15 mouse cellular contexts compared by ENCODE assay signal in the genomic region with DNA sequence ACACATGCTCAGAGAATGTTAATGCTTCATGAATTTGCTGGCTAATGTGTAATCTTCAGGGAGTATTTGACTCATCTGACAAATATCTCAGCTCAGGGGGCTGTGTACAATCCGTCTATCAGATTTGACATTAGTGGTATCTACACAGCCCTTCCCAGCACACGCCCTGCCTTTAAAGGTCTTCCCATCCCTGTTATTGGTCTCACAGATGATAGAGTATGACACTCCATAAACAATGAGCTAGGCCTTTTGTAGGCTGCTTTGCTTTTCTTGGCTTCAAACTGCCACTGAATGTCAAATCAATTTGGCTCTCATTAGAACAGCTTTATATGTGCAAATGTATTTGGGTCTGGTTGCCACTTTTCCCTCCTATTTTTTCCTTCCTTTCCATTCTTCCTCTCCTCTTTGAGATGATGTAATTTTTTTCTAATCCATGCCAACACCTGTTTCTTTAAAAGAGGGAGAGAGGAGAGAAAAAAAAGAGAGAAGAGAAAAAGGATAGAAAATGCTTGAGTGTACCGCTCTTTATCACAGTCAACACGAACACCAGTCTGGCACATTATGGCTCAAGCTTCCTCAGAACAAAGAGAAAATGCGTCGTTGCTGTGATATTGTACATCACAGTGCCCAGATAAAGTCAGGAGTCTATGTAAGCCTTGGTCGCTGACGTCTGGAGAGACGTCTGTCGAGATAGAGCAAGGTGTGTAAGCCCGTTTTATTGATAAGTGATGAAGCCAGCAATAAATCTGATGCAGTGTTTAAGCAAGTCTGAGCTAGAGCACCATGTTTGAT.
DNase-seq lines count a peak whose midpoint lies in the region; ATAC-seq lines count a peak whose summit lies in the region.
"Had no signal": no experiment of that assay in that cellular context is flagged by ENCODE, and none has a peak within 500 bp of the region (broad histone marks: within the 10 kb centered on the region; RNA-seq: fewer than 3 reads in every experiment).

No protein-coding gene starts in this region.

- H3K4me1 ChIP-seq in forebrain, embryonic 13.5 days: peaks cover 17% of the 10 kb centered on the region
- no peaks in the 10 kb centered on the region for H3K4me1 ChIP-seq in forebrain, embryonic 10.5 days
- H3K4me1 ChIP-seq in midbrain, embryonic 14.5 days (ENCODE audit: control insufficient read depth, insufficient read depth, low read length): no peaks in the 10 kb centered on the region
- no peaks in the 10 kb centered on the region for H3K4me1 ChIP-seq in midbrain, embryonic 13.5 days (replicated peaks)
- H3K4me1 ChIP-seq: heart, embryonic 15.5 days; hindbrain, embryonic 10.5 days; midbrain, embryonic 12.5 days had no signal

- no peak overlapping the region for H3K4me3 ChIP-seq in forebrain, embryonic 13.5 days
- H3K4me3 ChIP-seq in forebrain, embryonic 10.5 days: no peak overlapping the region
- no peak overlapping the region for H3K4me3 ChIP-seq in midbrain, embryonic 14.5 days (replicated peaks; ENCODE audit: low read depth, low read length)
- H3K4me3 ChIP-seq in midbrain, embryonic 13.5 days (replicated peaks): no peak overlapping the region
- H3K4me3 ChIP-seq: heart, embryonic 15.5 days; hindbrain, embryonic 10.5 days; midbrain, embryonic 12.5 days had no signal

- H3K27ac ChIP-seq in forebrain, embryonic 13.5 days: peak overlapping the region; percentile 65
- H3K27ac ChIP-seq in forebrain, embryonic 10.5 days: no peak overlapping the region
- no peak overlapping the region for H3K27ac ChIP-seq in midbrain, embryonic 14.5 days (replicated peaks; ENCODE audit: low read depth, low read length)
- H3K27ac ChIP-seq in midbrain, embryonic 13.5 days: no peak overlapping the region
- H3K27ac ChIP-seq: heart, embryonic 15.5 days; hindbrain, embryonic 10.5 days; midbrain, embryonic 12.5 days had no signal

- H3K36me3 ChIP-seq in forebrain, embryonic 13.5 days (ENCODE audit: poor library complexity, severe bottlenecking): no peaks in the 10 kb centered on the region
- H3K36me3 ChIP-seq in forebrain, embryonic 10.5 days (replicated peaks): no peaks in the 10 kb centered on the region
- no peaks in the 10 kb centered on the region for H3K36me3 ChIP-seq in midbrain, embryonic 14.5 days (ENCODE audit: control insufficient read depth, insufficient read depth, low read length)
- H3K36me3 ChIP-seq in midbrain, embryonic 13.5 days: no peaks in the 10 kb centered on the region
- H3K36me3 ChIP-seq: heart, embryonic 15.5 days; hindbrain, embryonic 10.5 days; midbrain, embryonic 12.5 days had no signal

- WGBS in forebrain, embryonic 13.5 days: 72% methylated on average over 11 of the region's 11 CpGs
- WGBS in forebrain, embryonic 10.5 days: 91% methylated on average over 11 of the region's 11 CpGs
- 69% methylated on average over 11 of the region's 11 CpGs for WGBS in midbrain, embryonic 14.5 days
- WGBS in midbrain, embryonic 13.5 days: 79% methylated on average over 11 of the region's 11 CpGs

- H3K9ac ChIP-seq in forebrain, embryonic 13.5 days: no peak overlapping the region
- H3K9ac ChIP-seq in midbrain, embryonic 14.5 days (replicated peaks; ENCODE audit: low read length): no peak overlapping the region
- H3K9ac ChIP-seq in midbrain, embryonic 13.5 days (replicated peaks): no peak overlapping the region
- H3K9ac ChIP-seq: heart, embryonic 15.5 days; lung, embryonic 14.5 days; midbrain, embryonic 12.5 days had no signal

- no peak for DNase-seq in forebrain, embryonic 10.5 days (ENCODE audit: extremely low spot score, low spot score)
- DNase-seq in midbrain, embryonic 14.5 days: peak; percentile 18
- peak; percentile 25 for DNase-seq in fibroblast of lung, adult 2 months (ENCODE audit: low read depth)
- no peak for DNase-seq in yolk sac, embryonic 10.5 days (ENCODE audit: low spot score)
- no peak for DNase-seq in adrenal gland, postnatal 25 days
- DNase-seq: left cerebral cortex, postnatal 4 days; lung, embryonic 14.5 days; right cerebral cortex, postnatal 14 days; thymus, postnatal 14 days had no signal

- no peaks in the 10 kb centered on the region for H3K9me3 ChIP-seq in forebrain, embryonic 13.5 days (replicated peaks)
- no peaks in the 10 kb centered on the region for H3K9me3 ChIP-seq in forebrain, embryonic 10.5 days
- no peaks in the 10 kb centered on the region for H3K9me3 ChIP-seq in midbrain, embryonic 14.5 days (ENCODE audit: control insufficient read depth, low read length)
- H3K9me3 ChIP-seq in midbrain, embryonic 13.5 days: no peaks in the 10 kb centered on the region
- H3K9me3 ChIP-seq: heart, embryonic 15.5 days; hindbrain, embryonic 10.5 days; midbrain, embryonic 12.5 days had no signal

- H3K27me3 ChIP-seq in forebrain, embryonic 13.5 days: no peaks in the 10 kb centered on the region
- no peaks in the 10 kb centered on the region for H3K27me3 ChIP-seq in forebrain, embryonic 10.5 days (ENCODE audit: poor library complexity, severe bottlenecking)
- H3K27me3 ChIP-seq in midbrain, embryonic 14.5 days (ENCODE audit: control insufficient read depth, insufficient read depth, low read length): no peaks in the 10 kb centered on the region
- no peaks in the 10 kb centered on the region for H3K27me3 ChIP-seq in midbrain, embryonic 13.5 days
- H3K27me3 ChIP-seq: heart, embryonic 15.5 days; midbrain, embryonic 12.5 days had no signal

- peak; percentile 75 for ATAC-seq in forebrain, embryonic 13.5 days
- ATAC-seq in midbrain, embryonic 14.5 days (ENCODE audit: low FRiP score, low TSS enrichment): no peak
- no peak for ATAC-seq in midbrain, embryonic 13.5 days
- ATAC-seq: inflammation-experienced regulatory T-cells, adult 6 months had no signal

- H3K4me2 ChIP-seq in forebrain, embryonic 13.5 days: no peak overlapping the region
- H3K4me2 ChIP-seq in midbrain, embryonic 14.5 days (ENCODE audit: low read length): no peak overlapping the region
- H3K4me2 ChIP-seq in midbrain, embryonic 13.5 days (replicated peaks): no peak overlapping the region
- H3K4me2 ChIP-seq: heart, embryonic 15.5 days; lung, embryonic 14.5 days; midbrain, embryonic 12.5 days had no signal

Comparison
In these comparisons a context has a peak if more than half of its experiments do, and no peak if none do; other contexts are left out.
1. DNase-seq: peak in midbrain, embryonic 14.5 days (single experiment) and fibroblast of lung, adult 2 months (single experiment); none in forebrain, embryonic 10.5 days (single experiment), yolk sac, embryonic 10.5 days (single experiment) and adrenal gland, postnatal 25 days (single experiment).